Mouse (Mus musculus) lung, embryonic 15.5 days (tissue): ENCODE measurements around the gene Tekt1. TPM values are rescaled to one million over a fixed set of nuclear protein-coding genes. Genes with fewer than 3 reads are reported as not detected.

ENCODE experiments used
- ATAC-seq: fragments of 200-750 bp; cut with Nextera tagmentation; 2 replicates; pipeline ENCODE4 v1.8.0; 2017; ENCODE audit warnings: moderate number of reproducible peaks, borderline replicate concordance; ENCODE audit not compliant: low FRiP score, low TSS enrichment; ENCODE audit errors: extremely low read depth
- H3K27ac ChIP-seq: fragments of 300-500 bp; sonication (generic); 2 replicates; pipeline ENCODE4 v1.5.1; 2015; ENCODE audit warnings: moderate library complexity, mild to moderate bottlenecking, inconsistent platforms
- H3K27me3 ChIP-seq: fragments of 300-500 bp; sonication (generic); 2 replicates; pipeline ENCODE4 v1.6.1; 2015; ENCODE audit warnings: inconsistent platforms
- H3K36me3 ChIP-seq: fragments of 300-500 bp; sonication (generic); 2 replicates; pipeline ENCODE4 v1.6.1; 2015; ENCODE audit warnings: inconsistent platforms
- H3K4me1 ChIP-seq: fragments of 300-500 bp; sonication (generic); 2 replicates; pipeline ENCODE4 v1.6.1; 2015; ENCODE audit warnings: inconsistent platforms
- H3K4me2 ChIP-seq: fragments of 300-500 bp; sonication (generic); 2 replicates; pipeline ENCODE4 v1.6.1; 2015; ENCODE audit warnings: inconsistent platforms, mild to moderate bottlenecking, moderate library complexity
- H3K4me3 ChIP-seq: fragments of 300-500 bp; sonication (generic); 2 replicates; pipeline ENCODE4 v1.5.1; 2015; ENCODE audit warnings: mild to moderate bottlenecking, inconsistent platforms
- H3K9ac ChIP-seq: fragments of 300-500 bp; sonication (generic); 2 replicates; pipeline ENCODE4 v1.6.1; 2015; ENCODE audit warnings: inconsistent platforms
- H3K9me3 ChIP-seq: fragments of 300-500 bp; sonication (generic); 2 replicates; pipeline ENCODE4 v1.6.1; 2016; ENCODE audit warnings: inconsistent platforms
- WGBS: fragments of 180-500 bp; shearing (Covaris S2); methylation state at CpG from one replicate; pipeline ENCODE4 v1.1.7; 2015; 5-methylcytosine and 5-hydroxymethylcytosine counted together
- polyA plus RNA-seq: library from polyadenylated mRNA; unstranded; fragments of >200 nt; fragmentation: Nextera tagmentation; extraction: Ambion mirVana; gene quantifications from 2 replicates; pipeline ENCODE4 v1.2.1, GENCODE M21; 2015

The Tekt1 gene
- polyA plus RNA-seq, 1 experiment from 2014 or later, result 11.8 TPM

GRCm38 (mm10) chr11:72402017-72402416 is 39.8 kb upstream of the Tekt1 start:
- no peak for ATAC-seq
- 60% methylated on average over 5 of the region's 5 CpGs for WGBS
- H3K4me2 ChIP-seq, result peak overlapping the region; percentile 19; the same call in 1 of the 2 replicates
- H3K36me3 ChIP-seq, result peaks cover 38% of the 10 kb centered on the region
- no peak overlapping the region for H3K4me3 ChIP-seq
- H3K9me3 ChIP-seq, result no peaks in the 10 kb centered on the region
- no peaks in the 10 kb centered on the region for H3K27me3 ChIP-seq
- H3K4me1 ChIP-seq, result peaks cover 89% of the 10 kb centered on the region
- no peak overlapping the region for H3K9ac ChIP-seq
- H3K27ac ChIP-seq, result peak overlapping the region; percentile 87

- no peaks in the 10 kb centered on the region for H3K27me3 ChIP-seq
- peak overlapping the region; percentile 87 for H3K27ac ChIP-seq
- H3K9me3 ChIP-seq, result no peaks in the 10 kb centered on the region
- no peak overlapping the region for H3K9ac ChIP-seq
- H3K4me1 ChIP-seq, result peaks cover 88% of the 10 kb centered on the region
- no peak overlapping the region for H3K4me3 ChIP-seq
- WGBS, result 59% methylated on average over 12 of the region's 12 CpGs
- H3K4me2 ChIP-seq, result no peak overlapping the region
- ATAC-seq, result no peak
- H3K36me3 ChIP-seq, result peaks cover 38% of the 10 kb centered on the region
These were observed 38.8 kb upstream of the Tekt1 start for GRCm38 (mm10) chr11:72401068-72401467.

- ATAC-seq, result no peak
- Histone ChIP-seq H3K9me3 (no peaks in the 10 kb centered on the region), H3K4me1 (peaks cover 93% of the 10 kb centered on the region), H3K4me2 (no peak overlapping the region), H3K27me3 (no peaks in the 10 kb centered on the region), H3K27ac (peak overlapping the region; percentile 89), H3K36me3 (peaks cover 41% of the 10 kb centered on the region), H3K9ac (no peak overlapping the region), H3K4me3 (no peak overlapping the region)
- WGBS, result 60% methylated on average over 8 of the region's 8 CpGs
These were observed 35.7 kb upstream of the Tekt1 start for GRCm38 (mm10) chr11:72397811-72398525.

GRCm38 (mm10) chr11:72397072-72397471 is 34.8 kb upstream of the Tekt1 start:
- peak overlapping the region; percentile 21; the same call in 1 of the 2 replicates for H3K4me2 ChIP-seq

GRCm38 (mm10) chr11:72396621-72397020 is 34.4 kb upstream of the Tekt1 start:
- H3K9ac ChIP-seq, result no peak overlapping the region
- no peaks in the 10 kb centered on the region for H3K27me3 ChIP-seq
- WGBS, result 37% methylated on average over 7 of the region's 7 CpGs
- peak overlapping the region; percentile 21 for H3K4me2 ChIP-seq
- H3K9me3 ChIP-seq, result no peaks in the 10 kb centered on the region
- no peak overlapping the region for H3K4me3 ChIP-seq
- peaks cover 90% of the 10 kb centered on the region for H3K4me1 ChIP-seq
- peak; percentile 76 for ATAC-seq
- peak overlapping the region; percentile 89 for H3K27ac ChIP-seq
- peaks cover 38% of the 10 kb centered on the region for H3K36me3 ChIP-seq

More at GRCm38 (mm10) chr11:72397072-72397471, 34.8 kb upstream of the Tekt1 start:
- WGBS, result 30% methylated on average over 10 of the region's 10 CpGs
- Histone ChIP-seq H3K27ac (peak overlapping the region; percentile 89), H3K9me3 (no peaks in the 10 kb centered on the region), H3K36me3 (peaks cover 35% of the 10 kb centered on the region), H3K4me3 (no peak overlapping the region), H3K9ac (no peak overlapping the region), H3K27me3 (no peaks in the 10 kb centered on the region), H3K4me1 (peaks cover 90% of the 10 kb centered on the region)
- ATAC-seq, result peak; percentile 77

GRCm38 (mm10) chr11:72395652-72396051 is 33.4 kb upstream of the Tekt1 start:
- H3K36me3 ChIP-seq, result peaks cover 40% of the 10 kb centered on the region
- H3K4me3 ChIP-seq, result no peak overlapping the region
- no peak for ATAC-seq
- peaks cover 81% of the 10 kb centered on the region for H3K4me1 ChIP-seq
- no peak overlapping the region for H3K4me2 ChIP-seq
- H3K9me3 ChIP-seq, result no peaks in the 10 kb centered on the region
- peak overlapping the region; percentile 89 for H3K27ac ChIP-seq
- no peak overlapping the region for H3K9ac ChIP-seq
- H3K27me3 ChIP-seq, result no peaks in the 10 kb centered on the region
- 56% methylated on average over 6 of the region's 6 CpGs for WGBS

GRCm38 (mm10) chr11:72394694-72395093 is 32.5 kb upstream of the Tekt1 start:
- peaks cover 38% of the 10 kb centered on the region for H3K36me3 ChIP-seq
- ATAC-seq, result no peak
- H3K9ac ChIP-seq, result no peak overlapping the region
- H3K4me1 ChIP-seq, result peaks cover 78% of the 10 kb centered on the region
- no peak overlapping the region for H3K4me2 ChIP-seq
- no peaks in the 10 kb centered on the region for H3K27me3 ChIP-seq
- H3K4me3 ChIP-seq, result no peak overlapping the region
- H3K27ac ChIP-seq, result peak overlapping the region; percentile 89
- 75% methylated on average over 2 of the region's 2 CpGs for WGBS
- H3K9me3 ChIP-seq, result no peaks in the 10 kb centered on the region

GRCm38 (mm10) chr11:72393669-72394068 is 31.4 kb upstream of the Tekt1 start:
- peak; percentile 5; the same call in 1 of the 2 replicates for ATAC-seq
- H3K27ac ChIP-seq, result peak overlapping the region; percentile 89

GRCm38 (mm10) chr11:72393243-72393642 is 31.0 kb upstream of the Tekt1 start:
- Histone ChIP-seq H3K4me2 (no peak overlapping the region), H3K27ac (peak overlapping the region; percentile 89), H3K4me3 (no peak overlapping the region), H3K9me3 (no peaks in the 10 kb centered on the region), H3K36me3 (peaks cover 32% of the 10 kb centered on the region), H3K4me1 (peaks cover 75% of the 10 kb centered on the region), H3K9ac (no peak overlapping the region), H3K27me3 (no peaks in the 10 kb centered on the region)
- no peak for ATAC-seq
- 51% methylated on average over 3 of the region's 3 CpGs for WGBS

More at GRCm38 (mm10) chr11:72393669-72394068, 31.4 kb upstream of the Tekt1 start:
- Histone ChIP-seq H3K4me3 (no peak overlapping the region), H3K9me3 (no peaks in the 10 kb centered on the region), H3K27me3 (no peaks in the 10 kb centered on the region), H3K4me2 (no peak overlapping the region), H3K9ac (no peak overlapping the region), H3K36me3 (peaks cover 28% of the 10 kb centered on the region), H3K4me1 (peaks cover 76% of the 10 kb centered on the region)
- WGBS, result 30% methylated on average over 5 of the region's 5 CpGs

- Histone ChIP-seq H3K4me1 (peaks cover 56% of the 10 kb centered on the region), H3K4me3 (no peak overlapping the region), H3K9ac (no peak overlapping the region), H3K9me3 (no peaks in the 10 kb centered on the region), H3K27me3 (no peaks in the 10 kb centered on the region), H3K4me2 (no peak overlapping the region), H3K36me3 (peaks cover 41% of the 10 kb centered on the region), H3K27ac (peak overlapping the region; percentile 86)
- 88% methylated on average over 13 of the region's 13 CpGs for WGBS
- ATAC-seq, result no peak
These were observed 28.9 kb upstream of the Tekt1 start for GRCm38 (mm10) chr11:72391181-72391580.

- H3K27me3 ChIP-seq, result no peaks in the 10 kb centered on the region
- peak; percentile 82 for ATAC-seq
- peak overlapping the region; percentile 86 for H3K27ac ChIP-seq
- no peak overlapping the region for H3K4me2 ChIP-seq
- 46% methylated on average over 7 of the region's 7 CpGs for WGBS
- peaks cover 40% of the 10 kb centered on the region for H3K4me1 ChIP-seq
- no peak overlapping the region for H3K4me3 ChIP-seq
- H3K9ac ChIP-seq, result no peak overlapping the region
- H3K36me3 ChIP-seq, result peaks cover 38% of the 10 kb centered on the region
- H3K9me3 ChIP-seq, result no peaks in the 10 kb centered on the region
These were observed 27.3 kb upstream of the Tekt1 start for GRCm38 (mm10) chr11:72389407-72390142.

GRCm38 (mm10) chr11:72388113-72388529 is 25.9 kb upstream of the Tekt1 start:
- Histone ChIP-seq H3K9ac (no peak overlapping the region), H3K4me3 (no peak overlapping the region), H3K9me3 (no peaks in the 10 kb centered on the region), H3K27me3 (no peaks in the 10 kb centered on the region), H3K27ac (0 out of 2 replicates have a peak overlapping the region, but pooled peaks have one; percentile 33), H3K36me3 (peaks cover 38% of the 10 kb centered on the region), H3K4me1 (peaks cover 34% of the 10 kb centered on the region), H3K4me2 (no peak overlapping the region)
- 97% methylated on average over 6 of the region's 6 CpGs for WGBS
- ATAC-seq, result no peak
